Mouse (Mus musculus) CH12.LX (cell line): Measurements from ENCODE around the gene Pcyt2.

Experiments used
- BHLHE40 ChIP-seq: IDR thresholded peaks from 2 replicates; pipeline ENCODE4 v1.6.1; 2011; ENCODE audit warnings: mild to moderate bottlenecking, low read depth, low read length, improper control_type of control experiment
- CTCF ChIP-seq, 2 experiments: IDR thresholded peaks in 1 of 2; conservative IDR thresholded peaks in 1 of 2; 2 replicates each; pipeline ENCODE4 v1.5.1; 2011 to 2012; ENCODE audit warnings: low read depth in 2 of 2, low read length in 2 of 2, improper control_type of control experiment in 1 of 2, inconsistent platforms in 1 of 2, mild to moderate bottlenecking in 1 of 2, moderate library complexity in 1 of 2
- EP300 ChIP-seq: IDR thresholded peaks from 2 replicates; pipeline ENCODE4 v1.6.1; 2011; ENCODE audit warnings: low read length, improper control_type of control experiment
- JUND ChIP-seq: conservative IDR thresholded peaks from 2 replicates; pipeline ENCODE4 v1.6.1; 2011; ENCODE audit warnings: low read depth, low read length, improper control_type of control experiment
- MXI1 ChIP-seq: IDR thresholded peaks from 2 replicates; pipeline ENCODE4 v1.6.1; 2011; ENCODE audit warnings: mild to moderate bottlenecking, low read depth, low read length, improper control_type of control experiment
- NRF1 ChIP-seq: IDR thresholded peaks from 2 replicates; pipeline ENCODE4 v1.6.1; 2014; ENCODE audit warnings: low read depth, mild to moderate bottlenecking, inconsistent platforms, low read length, improper control_type of control experiment, moderate library complexity
- POLR2A ChIP-seq: IDR thresholded peaks from 2 replicates; pipeline ENCODE4 v1.6.1; 2011; ENCODE audit warnings: low read depth, mild to moderate bottlenecking, improper control_type of control experiment, low read length
- POLR2AphosphoS2 ChIP-seq: IDR thresholded peaks from 2 replicates; pipeline ENCODE4 v1.6.1; 2011; ENCODE audit warnings: low read depth, low read length, improper control_type of control experiment
- ZC3H11A ChIP-seq: IDR thresholded peaks from 2 replicates; pipeline ENCODE4 v1.6.1; 2012; ENCODE audit warnings: low read depth, mild to moderate bottlenecking, inconsistent platforms, low read length, improper control_type of control experiment

DNA sequence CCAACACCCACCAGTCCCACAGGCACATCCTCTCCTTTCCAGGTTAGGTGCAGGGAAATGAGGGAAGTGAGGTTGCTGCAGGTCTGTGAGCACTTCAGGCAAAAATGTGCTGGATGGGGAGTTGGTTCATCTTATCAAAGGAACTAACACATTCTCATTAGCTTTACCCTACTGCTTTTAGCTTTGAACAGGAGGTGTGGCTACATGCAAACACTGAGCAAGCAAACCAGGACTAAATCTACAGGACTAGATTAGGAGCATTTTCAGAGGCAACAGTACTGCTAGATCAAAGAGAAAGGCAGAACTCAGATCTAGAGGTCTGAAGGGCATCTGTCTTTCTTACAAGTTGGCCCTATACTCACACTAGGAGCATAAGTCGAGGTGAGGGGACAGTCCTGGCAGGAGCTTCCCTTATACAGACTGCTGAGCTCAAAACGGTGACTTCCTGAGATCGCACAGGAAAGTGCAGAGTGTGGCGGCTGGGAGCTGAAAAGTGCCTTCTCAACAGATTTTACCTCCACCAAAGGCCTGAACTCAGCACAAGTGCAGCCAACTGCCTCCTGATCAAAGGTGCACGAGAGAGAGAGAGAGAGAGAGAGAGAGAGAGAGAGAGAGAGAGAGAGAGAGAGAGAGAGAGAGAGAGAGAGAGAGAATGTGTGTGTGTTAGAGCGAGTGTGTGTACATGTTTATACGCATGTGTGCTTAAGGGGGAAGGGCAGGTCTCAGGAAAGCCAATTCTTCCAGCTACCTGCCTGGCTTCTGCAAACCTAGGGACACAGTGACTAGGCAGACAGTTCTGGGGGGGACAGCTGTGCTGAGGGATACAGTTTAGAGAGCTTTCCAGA, 13.4 kb upstream of the Pcyt2 start:
- TF ChIP-seq NRF1 (no peak), BHLHE40 (peak; percentile 23; the same call in 1 of the 2 replicates), CTCF (conservative IDR thresholded peaks at IDR 0.05 in 1 of 2, IDR thresholded peaks at IDR 0.05 in 1 of 2; ENCODE audit: low read depth in 2 of 2, low read length in 2 of 2) (no peak), POLR2AphosphoS2 (no peak), ZC3H11A (no peak), MXI1 (no peak; the same call in 1 of the 2 replicates), JUND (0 out of 2 replicates have a peak, but pooled peaks have one; percentile 19), EP300 (no peak), POLR2A (0 out of 2 replicates have a peak, but pooled peaks have one; percentile 14)
